ENCODE assay signal across 12 mouse cellular contexts in genomic region chr1:58237527-58238299, GRCm38 (mm10). TPM values are rescaled to one million over a fixed set of nuclear protein-coding genes. Genes with fewer than 3 reads are reported as not detected.
DNase-seq lines count a peak whose midpoint lies in the region; ATAC-seq and TF ChIP-seq lines count a peak whose summit lies in the region.
"Had no signal": no experiment of that assay in that cellular context is flagged by ENCODE, and none has a peak within 500 bp of the region (broad histone marks: within the 10 kb centered on the region; RNA-seq: fewer than 3 reads in every experiment).

No protein-coding gene starts in this region.

- no peaks in the 10 kb centered on the region for H3K27me3 ChIP-seq in hindbrain, postnatal 0 days (ENCODE audit: insufficient read depth, low read length)
- no peaks in the 10 kb centered on the region for H3K27me3 ChIP-seq in hindbrain, embryonic 16.5 days (replicated peaks; ENCODE audit: control insufficient read depth, insufficient read depth, low read length)
- no peaks in the 10 kb centered on the region for H3K27me3 ChIP-seq in limb, embryonic 14.5 days (ENCODE audit: control insufficient read depth, insufficient read depth, low read length)

- no peak overlapping the region for H3K27ac ChIP-seq in hindbrain, postnatal 0 days
- H3K27ac ChIP-seq in hindbrain, embryonic 16.5 days (ENCODE audit: low read depth, low read length) = no peak overlapping the region
- peak overlapping the region; percentile 35; the same call in 1 of the 2 replicates for H3K27ac ChIP-seq in limb, embryonic 14.5 days (replicated peaks; ENCODE audit: low read depth, low read length)

- ATAC-seq in hindbrain, postnatal 0 days = peak; percentile 35; the same call in 1 of the 2 replicates
- no peak for ATAC-seq in hindbrain, embryonic 16.5 days
- ATAC-seq in limb, embryonic 14.5 days (ENCODE audit: low FRiP score, low read depth) = peak; percentile 60; the same call in 1 of the 2 replicates

- no peaks in the 10 kb centered on the region for H3K9me3 ChIP-seq in hindbrain, postnatal 0 days (ENCODE audit: low read length)
- no peaks in the 10 kb centered on the region for H3K9me3 ChIP-seq in hindbrain, embryonic 16.5 days (ENCODE audit: control insufficient read depth, low read length)
- no peaks in the 10 kb centered on the region for H3K9me3 ChIP-seq in limb, embryonic 14.5 days (ENCODE audit: control insufficient read depth, low read length)
- H3K9me3 ChIP-seq: megakaryocyte, embryonic 14.5 days had no signal

- no peak for TF ChIP-seq POLR2A in limb, embryonic 14.5 days (IDR thresholded peaks at IDR 0.05; ENCODE audit: borderline replicate concordance, extremely low read depth, insufficient read depth, insufficient read length)

- no peak for TF ChIP-seq CTCF in hindbrain, postnatal 0 days (IDR thresholded peaks at IDR 0.05; ENCODE audit: low read depth)

- whole genome bisulfite sequencing in hindbrain, postnatal 0 days = 69% methylated on average over 4 of the region's 4 CpGs
- WGBS in hindbrain, embryonic 16.5 days = 73% methylated on average over 4 of the region's 4 CpGs
- WGBS in limb, embryonic 14.5 days = 55% methylated on average over 4 of the region's 4 CpGs

- H3K4me3 ChIP-seq in hindbrain, postnatal 0 days (ENCODE audit: low read length) = no peak overlapping the region
- no peak overlapping the region for H3K4me3 ChIP-seq in hindbrain, embryonic 16.5 days (ENCODE audit: low read length)
- H3K4me3 ChIP-seq in limb, embryonic 14.5 days (replicated peaks; ENCODE audit: low read length) = no peak overlapping the region
- H3K4me3 ChIP-seq: megakaryocyte, embryonic 14.5 days had no signal

- no peak overlapping the region for H3K4me2 ChIP-seq in hindbrain, postnatal 0 days (ENCODE audit: low read depth, low read length)
- H3K4me2 ChIP-seq in hindbrain, embryonic 16.5 days (ENCODE audit: low read length) = no peak overlapping the region
- H3K4me2 ChIP-seq in limb, embryonic 14.5 days (replicated peaks; ENCODE audit: low read depth, low read length, severe bottlenecking) = no peak overlapping the region

- no peaks in the 10 kb centered on the region for H3K36me3 ChIP-seq in hindbrain, postnatal 0 days (ENCODE audit: insufficient read depth, low read length)
- no peaks in the 10 kb centered on the region for H3K36me3 ChIP-seq in hindbrain, embryonic 16.5 days (ENCODE audit: control insufficient read depth, insufficient read depth, low read length)
- no peaks in the 10 kb centered on the region for H3K36me3 ChIP-seq in limb, embryonic 14.5 days (ENCODE audit: control insufficient read depth, insufficient read depth, low read length)

- H3K4me1 ChIP-seq in hindbrain, postnatal 0 days (ENCODE audit: insufficient read depth, low read length) = no peaks in the 10 kb centered on the region
- no peaks in the 10 kb centered on the region for H3K4me1 ChIP-seq in hindbrain, embryonic 16.5 days (ENCODE audit: control insufficient read depth, insufficient read depth, low read depth, low read length)
- H3K4me1 ChIP-seq in limb, embryonic 14.5 days (ENCODE audit: control insufficient read depth, insufficient read depth, low read length) = peaks cover 6% of the 10 kb centered on the region; the same call in 1 of the 2 replicates
- H3K4me1 ChIP-seq: megakaryocyte, embryonic 14.5 days had no signal

- no peak overlapping the region for H3K9ac ChIP-seq in hindbrain, postnatal 0 days (replicated peaks; ENCODE audit: low read length)
- no peak overlapping the region for H3K9ac ChIP-seq in hindbrain, embryonic 16.5 days (ENCODE audit: low read depth, low read length)
- no peak overlapping the region for H3K9ac ChIP-seq in limb, embryonic 14.5 days (ENCODE audit: low read depth, low read length, severe bottlenecking)

- DNase-seq in hindbrain, postnatal 0 days (ENCODE audit: low spot score) = no peak
- peak; percentile 6 to 26 for DNase-seq in spleen, postnatal 10 days (ENCODE audit: low spot score in 2 of 2)
- DNase-seq in spleen, postnatal 4 days (ENCODE audit: low spot score in 2 of 2) = no peak
- peak; percentile 53 for DNase-seq in limb, embryonic 14.5 days (ENCODE audit: low spot score)
- no peak for DNase-seq in layer of hippocampus, adult 9-10 months (ENCODE audit: low spot score)
- DNase-seq in retina, postnatal 1 day = no peak
- DNase-seq: cerebellum, postnatal 25 days; heart, postnatal 4 days; thymus, postnatal 36 days had no signal

RNA-seq across cellular contexts. Expression of gene Aox4, which starts 27.5 kb away (rescaled TPM):
- total RNA-seq in hindbrain, postnatal 0 days (2014; rRNA removed) = 0.21 and 0.25 TPM in 2 replicates
- 0.28 and 0.40 TPM in 2 replicates for polyA plus RNA-seq in hindbrain, postnatal 0 days (2015; fragmentation: Nextera tagmentation; extraction: Ambion mirVana)
- polyA plus RNA-seq in hindbrain, embryonic 16.5 days (2015; fragmentation: Nextera tagmentation; extraction: Ambion mirVana) = 0.29 and 0.59 TPM in 2 replicates
- polyA plus RNA-seq in limb, embryonic 14.5 days (2012; rRNA removed) = 0.37 and 0.78 TPM in 2 replicates
- polyA plus RNA-seq in limb, embryonic 14.5 days (2014; fragmentation: Nextera tagmentation; extraction: Ambion mirVana) = 1.3 and 2.5 TPM in 2 replicates
- total RNA-seq: heart, postnatal 4 days had no signal

RNA-seq across cellular contexts. Expression of gene Aox2, which starts 40.4 kb away (rescaled TPM):
- total RNA-seq in hindbrain, postnatal 0 days (2014; rRNA removed) = not detected in 2 replicates
- 0.03 TPM in 1 of 2 replicates, not detected in the other for polyA plus RNA-seq in hindbrain, postnatal 0 days (2015; fragmentation: Nextera tagmentation; extraction: Ambion mirVana)
- polyA plus RNA-seq in hindbrain, embryonic 16.5 days (2015; fragmentation: Nextera tagmentation; extraction: Ambion mirVana) = 0.02 and 0.09 TPM in 2 replicates
- polyA plus RNA-seq in limb, embryonic 14.5 days (2012; rRNA removed) = 0.04 and 0.10 TPM in 2 replicates
- 0.06 and 0.12 TPM in 2 replicates for polyA plus RNA-seq in limb, embryonic 14.5 days (2014; fragmentation: Nextera tagmentation; extraction: Ambion mirVana)
- polyA plus RNA-seq: neural tube, embryonic 11.5 days had no signal

Comparison
In these comparisons a context has a peak if more than half of its experiments do, and no peak if none do; other contexts are left out.
1. DNase-seq: peak in spleen, postnatal 10 days (2 of 2) and limb, embryonic 14.5 days (single experiment); none in hindbrain, postnatal 0 days (single experiment), spleen, postnatal 4 days (0 of 2), layer of hippocampus, adult 9-10 months (single experiment) and retina, postnatal 1 day (single experiment).